Mouse (Mus musculus) embryo, embryonic 9.5 days (tissue): ENCODE measurements around the gene Sidt1.

Experiments
- DNase-seq: peaks from one replicate; pipeline ENCODE4 v3.0.0-alpha.2; 2017; ENCODE audit errors: extremely low spot score

Gene Sidt1

GRCm38 (mm10) chr16:44332861-44333284, at the start of gene Sidt1:
TSS of gene Sidt1 (minus strand) at chr16:44333196.
- peak; percentile 32 for DNase-seq

- DNase-seq: peak; percentile 49
Measured at GRCm38 (mm10) chr16:44381578-44381977, 48.6 kb upstream of the Sidt1 start.

- DNase-seq: no peak
Measured at GRCm38 (mm10) chr16:44380006-44380405, 47.0 kb upstream of the Sidt1 start.

GRCm38 (mm10) chr16:44375459-44375858, 42.5 kb upstream of the Sidt1 start:
- DNase-seq: no peak

- no peak for DNase-seq
Measured at GRCm38 (mm10) chr16:44365522-44365921, 32.5 kb upstream of the Sidt1 start.

- DNase-seq: no peak
Measured at GRCm38 (mm10) chr16:44361921-44362890, 29.2 kb upstream of the Sidt1 start.

GRCm38 (mm10) chr16:44357571-44358268, 24.7 kb upstream of the Sidt1 start:
- DNase-seq: no peak

GRCm38 (mm10) chr16:44356291-44356690, 23.3 kb upstream of the Sidt1 start:
- DNase-seq: no peak

- DNase-seq: no peak
Measured at GRCm38 (mm10) chr16:44349801-44350397, 16.9 kb upstream of the Sidt1 start.

- peak; percentile 93 for DNase-seq
Measured at GRCm38 (mm10) chr16:44347071-44347901, 14.3 kb upstream of the Sidt1 start, which contains the start of gene Spice1. TSS of gene Spice1 (plus strand) at chr16:44347121.

- no peak for DNase-seq
Measured at GRCm38 (mm10) chr16:44337541-44337940, 4.5 kb upstream of the Sidt1 start.

- DNase-seq: peak; percentile 60
Measured at GRCm38 (mm10) chr16:44331995-44332860, 768 bp downstream of the Sidt1 start.

GRCm38 (mm10) chr16:44331671-44331994, 1.4 kb downstream of the Sidt1 start:
- DNase-seq: no peak

GRCm38 (mm10) chr16:44331154-44331553, 1.8 kb downstream of the Sidt1 start:
- DNase-seq: peak; percentile 12

GRCm38 (mm10) chr16:44330657-44331056, 2.3 kb downstream of the Sidt1 start:
- no peak for DNase-seq

GRCm38 (mm10) chr16:44328644-44329043, 4.4 kb downstream of the Sidt1 start:
- no peak for DNase-seq

GRCm38 (mm10) chr16:44320232-44320631, 12.8 kb downstream of the Sidt1 start:
- no peak for DNase-seq

- DNase-seq: no peak
Measured at GRCm38 (mm10) chr16:44316350-44316749, 16.6 kb downstream of the Sidt1 start.

GRCm38 (mm10) chr16:44313422-44313821, 19.6 kb downstream of the Sidt1 start:
- no peak for DNase-seq

- no peak for DNase-seq
Measured at GRCm38 (mm10) chr16:44305606-44306005, 27.4 kb downstream of the Sidt1 start.
